Mouse (Mus musculus) skeletal muscle tissue, adult 2 months (tissue): Measurements from ENCODE around the gene Zranb1.

ENCODE experiments used
- DNase-seq: peaks from one replicate; pipeline ENCODE4 v3.0.0-alpha.2; 2012; ENCODE audit warnings: low read depth, low spot score

Gene Zranb1

DNA sequence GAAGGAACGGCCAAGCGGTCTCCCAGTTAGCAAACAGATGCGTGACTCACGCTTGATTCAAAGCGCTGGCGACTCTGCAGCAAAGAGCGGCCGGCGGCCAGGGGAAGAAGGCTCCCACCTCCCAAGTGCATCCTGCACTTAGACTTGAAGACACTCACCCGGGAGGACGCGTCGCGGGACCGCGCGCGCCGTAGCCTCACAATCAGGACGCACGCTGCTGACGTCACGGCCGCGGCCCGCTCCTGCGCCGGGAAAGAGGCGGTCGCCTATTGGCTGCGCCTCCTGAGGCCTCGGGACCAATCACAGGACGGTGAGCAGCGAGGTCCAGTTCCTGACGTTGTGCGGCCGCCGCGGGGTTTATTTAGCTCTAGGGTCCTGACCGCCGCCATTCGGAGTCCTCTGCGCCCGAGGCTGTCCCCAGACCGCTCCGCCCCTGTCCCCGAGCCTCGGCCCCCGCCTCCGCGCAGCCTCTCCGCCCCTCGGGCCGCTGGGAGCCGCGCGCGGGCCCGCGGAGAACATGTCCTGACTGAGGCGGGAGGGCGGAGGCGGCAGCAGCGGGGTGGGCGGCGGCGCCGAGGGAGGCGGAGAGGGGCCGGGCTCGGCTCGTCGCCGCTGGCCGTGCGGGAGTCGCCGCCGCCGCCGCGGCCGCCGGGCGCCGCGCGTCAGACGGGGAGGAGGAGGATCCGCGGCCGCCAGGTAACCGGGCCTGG is at the start of gene Zranb1:
Gene Zranb1, plus strand, starts transcription at position 293 of the 710 bp plus-strand sequence.
- DNase-seq, result peak; percentile 98

DNA sequence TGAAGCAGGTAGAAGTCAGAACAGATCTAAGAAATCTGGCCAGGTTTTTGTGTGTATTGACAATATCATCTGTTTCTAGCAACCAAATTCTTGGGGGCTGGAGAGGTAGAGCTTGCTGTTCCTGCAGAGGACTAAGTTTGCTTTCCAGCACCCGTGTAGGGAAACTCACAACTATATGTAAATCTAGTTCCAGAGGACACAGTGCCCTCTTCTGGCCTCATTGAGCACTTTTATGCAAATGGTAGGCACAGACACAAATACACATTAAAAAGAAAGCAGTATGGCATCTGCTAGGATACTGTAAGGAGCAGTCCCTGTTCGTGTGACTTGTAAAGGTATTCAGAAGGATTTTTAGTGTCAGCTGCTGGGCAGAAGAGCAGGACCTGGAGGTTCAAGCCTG is 48.6 kb upstream of the Zranb1 start:
- no peak for DNase-seq

DNA sequence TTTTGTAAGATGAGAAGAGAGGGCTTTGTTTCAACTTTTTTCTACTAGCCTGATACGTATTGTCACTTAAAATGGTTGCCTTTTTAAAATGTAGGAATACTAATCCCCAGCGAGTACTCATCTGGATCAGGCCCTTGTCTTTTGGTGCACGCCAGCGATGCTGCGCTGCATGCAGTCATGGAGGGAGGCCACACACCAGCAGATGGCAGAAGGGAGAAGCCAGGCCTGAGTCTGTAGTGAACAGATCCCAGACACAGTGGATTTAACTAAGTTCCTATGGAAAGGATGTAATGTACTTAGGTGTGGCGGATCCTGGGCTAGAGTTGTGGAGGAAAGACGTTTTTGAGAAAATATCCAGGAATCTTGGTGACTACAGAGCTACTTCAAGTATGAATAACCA is 46.9 kb upstream of the Zranb1 start:
- DNase-seq, result no peak

DNA sequence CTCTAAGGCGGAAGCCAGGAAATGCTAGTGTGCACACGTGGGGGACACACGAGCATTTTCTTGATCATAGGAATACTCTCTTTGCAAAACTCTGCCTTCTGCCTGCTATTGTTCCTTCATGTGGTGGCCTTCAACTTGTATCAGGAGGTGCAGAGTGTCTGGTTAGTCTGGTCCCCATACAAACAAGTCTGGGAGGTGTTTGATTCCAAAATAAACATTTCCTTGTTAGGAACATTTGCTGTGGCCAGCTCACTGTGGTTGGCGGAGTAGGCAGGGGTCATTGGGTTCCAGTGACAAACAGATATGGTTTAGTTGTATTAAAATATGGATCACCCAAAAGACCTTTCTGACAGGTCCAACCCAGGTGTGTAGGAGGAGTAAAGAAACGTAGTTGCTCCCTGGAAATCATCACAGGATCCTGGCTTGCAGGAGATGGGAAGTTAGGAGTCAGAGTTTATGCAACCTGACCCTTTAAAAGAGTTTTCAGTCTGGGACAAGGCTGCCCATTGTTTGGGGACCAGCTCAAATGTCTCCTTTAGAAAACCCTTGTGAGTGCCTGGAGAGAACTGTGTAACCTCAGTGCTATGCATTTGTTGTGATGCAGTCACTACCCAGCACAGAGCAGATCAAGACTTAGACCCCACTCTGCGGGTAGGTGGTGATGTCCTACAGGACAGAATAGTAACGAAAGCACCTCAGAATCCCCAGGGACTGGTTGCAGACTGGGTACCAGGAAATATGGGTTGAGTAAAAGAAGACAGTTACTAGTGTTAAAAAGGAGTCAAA is 43.7 kb upstream of the Zranb1 start:
- no peak for DNase-seq

DNA sequence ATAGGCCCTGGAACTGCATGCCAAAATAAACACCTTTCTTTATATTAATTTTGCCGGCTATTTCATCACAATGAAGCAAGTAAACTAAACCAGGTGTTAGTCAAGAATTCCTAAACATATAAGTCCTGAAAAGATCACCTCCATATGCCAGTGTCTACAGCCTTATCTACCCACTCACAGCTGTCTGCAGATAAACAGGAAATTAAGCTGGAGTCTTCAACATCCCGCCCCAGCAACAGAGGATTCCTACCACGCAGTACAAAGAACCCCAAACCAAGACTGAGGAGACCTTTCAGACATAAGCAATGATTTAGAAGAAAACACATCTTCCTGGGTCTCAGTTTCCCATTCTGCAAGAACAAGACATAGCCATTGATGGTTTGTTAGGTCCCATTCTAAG is 42.9 kb upstream of the Zranb1 start:
- no peak for DNase-seq

DNA sequence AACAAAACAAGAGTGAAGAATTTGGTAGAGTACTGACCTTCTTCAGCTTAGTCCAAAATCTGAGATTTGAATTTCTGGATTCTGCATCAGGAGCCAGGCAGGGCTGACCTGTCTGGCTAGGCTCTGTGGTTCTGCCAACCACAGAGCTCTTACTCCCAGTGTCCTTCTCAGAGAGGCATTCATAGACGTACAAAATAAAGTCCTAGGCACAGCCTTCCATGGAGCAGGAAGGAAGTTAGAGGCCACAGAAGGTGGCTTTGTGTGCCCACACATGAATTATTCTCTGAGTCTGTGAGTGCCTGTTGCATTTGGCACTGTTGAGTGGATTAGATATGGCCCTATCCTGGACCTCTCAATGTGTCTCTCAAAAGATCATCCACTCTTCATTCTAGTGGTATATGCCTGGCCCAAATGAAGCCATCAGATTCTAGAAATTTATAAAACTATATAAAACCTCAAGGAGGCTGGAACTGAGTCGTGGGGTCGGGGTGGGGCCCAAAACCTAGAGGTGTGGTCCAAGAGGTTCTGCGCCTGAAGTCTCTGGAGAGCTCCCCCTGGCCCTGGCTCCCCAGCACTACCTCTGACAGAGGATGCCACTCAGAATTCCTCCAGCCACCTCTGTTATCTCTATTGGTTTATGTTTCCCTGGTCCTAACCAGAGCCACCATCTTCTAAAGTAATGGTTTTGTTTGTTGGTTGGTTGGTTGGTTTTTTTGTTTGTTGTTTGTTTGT is 42.3 kb upstream of the Zranb1 start:
- DNase-seq, result no peak

DNA sequence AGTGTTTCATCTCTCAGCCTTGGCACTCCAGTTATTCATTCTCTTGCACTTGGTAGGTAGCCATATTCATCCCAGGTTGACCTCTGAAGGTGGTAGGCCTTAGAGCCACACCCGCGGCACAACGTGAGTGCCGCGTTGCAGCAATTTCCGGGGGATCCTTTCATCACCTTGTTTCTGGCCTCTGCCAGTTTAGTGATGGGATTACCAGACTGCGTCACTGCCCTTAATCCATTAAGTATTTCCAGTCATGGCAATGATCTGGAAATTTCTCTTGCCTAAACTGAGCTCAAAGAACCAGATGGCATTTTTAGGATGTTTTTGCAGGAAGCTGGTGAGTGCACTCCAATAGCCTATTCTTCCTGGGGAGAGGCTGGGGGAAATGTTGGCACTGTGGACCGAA is 41.3 kb upstream of the Zranb1 start:
- DNase-seq, result no peak

DNA sequence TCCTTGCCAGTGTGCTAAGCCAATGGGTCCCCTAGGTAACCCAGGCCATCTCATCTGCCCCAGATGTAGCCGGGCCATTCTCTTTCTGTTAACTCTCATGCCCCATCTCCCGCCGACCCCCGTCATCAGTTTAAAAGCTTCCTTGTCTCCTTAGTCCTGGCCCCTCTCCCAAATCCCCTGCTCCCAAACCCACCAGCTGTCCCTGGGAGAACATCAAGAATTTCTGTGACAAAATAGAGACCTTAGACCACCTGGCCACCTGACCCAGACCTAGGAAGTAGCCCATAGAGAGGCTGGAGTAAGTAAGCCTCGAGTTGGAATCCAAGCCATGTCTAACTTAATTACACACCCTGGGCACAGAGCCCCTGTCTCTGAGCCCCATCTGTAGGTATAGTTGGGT is 40.7 kb upstream of the Zranb1 start:
- no peak for DNase-seq

DNA sequence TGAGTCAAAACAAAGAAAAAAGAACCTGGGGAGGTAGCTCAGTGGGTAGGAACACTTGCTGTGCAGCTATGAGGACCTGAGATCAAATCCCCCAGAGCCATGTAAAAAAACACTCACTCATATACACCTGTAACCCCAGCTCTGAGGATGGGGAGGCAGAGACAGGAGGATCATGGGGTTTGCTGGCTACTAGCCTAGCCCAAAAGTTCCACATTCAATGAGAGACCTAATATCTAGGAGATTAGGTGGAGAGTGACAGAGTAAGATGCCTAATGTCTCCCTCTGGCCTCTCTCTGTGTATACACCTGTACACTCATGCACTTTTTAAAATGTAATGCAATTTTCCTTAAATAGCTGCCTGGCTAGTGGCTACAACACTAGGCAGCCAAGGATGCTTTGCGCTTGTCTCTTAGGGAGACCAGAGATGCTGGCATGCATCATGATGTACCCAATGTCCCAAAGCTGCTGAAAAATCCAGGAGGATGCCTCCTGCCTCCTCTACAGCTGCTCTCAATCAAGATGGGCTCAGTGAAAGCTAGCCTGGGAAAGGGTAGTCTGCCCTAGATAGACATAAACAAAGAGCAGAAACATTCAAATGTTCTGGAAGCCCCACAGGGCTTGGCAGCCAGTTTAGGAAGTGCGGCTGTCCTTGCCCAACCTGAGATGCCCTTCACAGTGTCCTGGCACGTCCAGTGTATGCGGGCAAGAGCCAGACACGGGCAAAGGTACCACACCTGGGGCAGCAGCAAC is 39.2 kb upstream of the Zranb1 start:
- DNase-seq, result no peak

DNA sequence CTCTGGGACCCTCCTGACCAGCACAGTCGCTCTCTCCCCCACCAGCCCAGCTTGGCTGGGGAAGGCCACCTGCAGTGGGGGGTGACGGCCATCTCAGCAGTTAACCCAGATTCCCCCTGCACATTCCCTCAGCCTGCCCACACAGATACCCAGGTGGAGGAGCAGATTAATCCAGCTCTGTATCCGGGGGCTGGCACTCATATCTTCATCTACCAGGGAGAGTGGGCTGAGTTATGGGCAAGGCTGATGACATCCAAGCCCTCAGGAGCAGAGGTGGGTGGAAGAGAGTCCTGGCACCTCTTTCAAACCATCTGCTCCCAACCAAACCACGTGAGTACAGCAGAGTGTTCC is 38.7 kb upstream of the Zranb1 start:
- no peak for DNase-seq

DNA sequence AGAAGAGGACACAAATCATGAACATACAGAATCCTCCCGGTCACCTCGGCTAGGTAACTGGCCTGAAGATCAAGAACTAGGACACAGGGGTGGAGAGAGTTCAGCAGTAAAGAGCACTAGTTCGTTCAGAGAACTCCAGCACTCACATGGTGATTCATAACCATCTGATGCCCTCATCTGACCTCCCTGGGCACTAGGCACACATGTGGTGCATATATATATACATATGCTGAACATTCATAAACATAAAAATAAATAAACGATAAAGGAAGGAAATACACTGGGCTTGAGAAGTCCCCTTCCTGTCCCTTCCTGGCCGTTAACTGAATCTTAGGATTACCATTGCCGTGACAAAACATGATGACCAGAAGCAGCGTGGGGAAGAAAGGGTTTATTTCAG is 38.1 kb upstream of the Zranb1 start:
- DNase-seq, result no peak

DNA sequence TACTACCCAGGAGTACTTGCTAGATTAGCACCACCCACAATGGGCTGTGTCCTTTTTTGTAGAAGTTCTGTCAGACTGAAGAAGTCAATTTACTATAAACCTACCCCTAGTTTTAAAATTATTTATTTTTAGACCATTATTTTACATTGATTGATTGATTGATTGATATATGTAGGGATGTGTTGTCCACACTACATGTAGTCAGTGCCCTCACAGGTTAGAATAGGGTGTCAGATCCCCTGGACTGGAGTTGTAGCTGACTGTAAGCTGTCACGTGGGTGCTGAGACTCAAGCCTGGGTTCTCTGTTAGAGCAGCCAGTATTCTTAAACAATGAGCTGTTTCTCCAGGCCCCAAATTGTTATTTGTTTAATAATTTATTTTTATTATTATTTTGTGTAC is 37.6 kb upstream of the Zranb1 start:
- DNase-seq, result no peak

DNA sequence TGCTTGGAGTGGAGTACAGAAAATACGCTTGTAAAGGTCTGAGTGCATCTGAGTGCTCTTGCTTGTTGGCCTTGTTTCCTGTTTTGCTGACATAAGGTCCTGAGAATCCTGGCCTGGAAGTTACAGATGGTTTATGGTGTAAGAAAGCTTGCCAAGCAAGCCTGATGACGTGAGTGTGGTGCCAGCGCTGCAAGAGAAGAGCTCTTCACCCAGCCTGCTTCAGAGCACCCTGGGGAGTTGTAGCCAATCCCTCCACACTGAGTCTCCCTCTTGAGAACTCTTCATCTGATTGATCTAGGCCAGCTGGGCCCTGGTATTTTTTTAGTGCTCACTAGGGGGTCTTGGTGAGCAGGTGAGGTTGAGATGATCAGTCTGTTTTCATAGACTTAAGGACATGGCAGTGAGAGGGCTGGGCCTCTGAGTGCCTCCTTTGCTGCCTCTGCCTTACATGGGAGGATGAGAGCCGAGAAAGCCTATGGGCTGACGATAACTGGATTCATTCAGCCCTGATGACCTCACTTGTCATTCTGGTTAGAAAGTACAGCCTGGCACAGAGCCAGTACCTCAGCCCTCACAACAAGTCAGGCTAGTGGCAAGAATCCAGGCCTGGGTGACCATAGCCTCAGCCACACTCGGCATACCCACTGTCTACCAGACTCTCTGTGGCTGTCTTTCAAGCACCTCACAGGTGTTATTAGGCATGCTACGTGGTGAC is 35.9 kb upstream of the Zranb1 start:
- peak; percentile 79 for DNase-seq

DNA sequence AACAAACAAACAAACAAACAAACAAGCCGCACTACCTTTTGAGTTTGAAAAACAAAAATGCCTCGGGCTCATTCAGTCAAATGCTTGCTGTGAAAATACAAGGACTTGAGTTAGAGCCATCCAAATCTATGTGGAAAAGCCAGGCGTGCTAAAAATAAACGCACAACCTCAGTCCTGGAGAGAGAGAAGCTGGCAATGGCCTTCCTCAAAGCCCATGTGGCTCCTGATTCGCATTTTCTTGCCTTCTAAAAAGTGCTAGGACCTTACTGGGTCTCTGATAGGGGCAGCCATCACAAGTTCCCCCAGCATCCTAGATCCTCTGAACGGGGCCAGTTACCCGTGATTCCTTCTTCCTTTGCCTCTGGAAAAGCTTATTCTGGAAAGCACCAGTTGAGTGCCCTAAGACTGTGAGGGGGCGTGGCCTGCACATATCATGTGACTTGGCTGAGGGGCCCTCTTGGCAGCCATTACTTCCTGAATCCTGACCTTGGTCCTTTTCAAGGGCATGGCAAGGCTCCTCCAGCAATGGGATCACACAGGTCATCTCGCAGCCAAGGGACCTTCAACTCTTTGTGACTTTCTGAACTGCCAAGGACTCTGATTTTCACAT is 34.6 kb upstream of the Zranb1 start:
- DNase-seq, result no peak

DNA sequence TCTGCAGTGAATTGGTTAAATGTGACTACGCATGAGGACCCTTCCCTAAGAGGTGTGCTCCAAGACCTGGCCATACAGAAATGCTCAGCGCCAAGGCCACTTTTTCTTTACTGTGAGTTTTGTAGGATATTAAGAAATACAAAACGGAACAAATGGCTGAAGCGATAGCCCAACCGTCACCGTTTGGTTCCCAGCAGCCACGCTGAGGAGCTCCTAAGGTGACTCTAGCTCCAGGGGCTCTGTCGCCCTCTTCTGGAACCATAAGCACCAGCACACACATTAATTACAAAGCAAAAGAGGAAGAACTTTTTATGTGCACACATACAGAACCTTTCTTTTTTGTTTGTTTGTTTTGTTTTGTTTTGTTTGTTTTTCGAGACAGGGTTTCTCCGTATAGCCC is 33.7 kb upstream of the Zranb1 start:
- DNase-seq, result no peak

DNA sequence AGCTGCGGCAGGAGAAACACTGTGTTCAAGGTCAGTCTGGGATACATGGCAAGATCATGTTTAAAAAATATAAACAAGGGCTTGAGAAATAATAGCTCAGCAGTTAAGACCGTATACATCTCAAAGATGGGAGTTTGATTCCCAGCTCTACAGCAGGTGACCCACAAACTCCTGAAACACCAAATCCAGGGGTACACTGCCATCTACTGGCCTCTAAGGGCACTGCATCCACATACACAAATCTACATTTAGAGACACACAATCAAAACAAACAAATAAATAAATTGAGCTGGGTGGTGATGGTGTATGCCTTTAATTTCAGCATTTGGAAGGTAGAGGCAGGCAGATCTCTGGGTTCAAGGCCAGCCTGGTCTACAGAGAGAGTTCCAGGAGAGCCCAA is 32.7 kb upstream of the Zranb1 start:
- no peak for DNase-seq

DNA sequence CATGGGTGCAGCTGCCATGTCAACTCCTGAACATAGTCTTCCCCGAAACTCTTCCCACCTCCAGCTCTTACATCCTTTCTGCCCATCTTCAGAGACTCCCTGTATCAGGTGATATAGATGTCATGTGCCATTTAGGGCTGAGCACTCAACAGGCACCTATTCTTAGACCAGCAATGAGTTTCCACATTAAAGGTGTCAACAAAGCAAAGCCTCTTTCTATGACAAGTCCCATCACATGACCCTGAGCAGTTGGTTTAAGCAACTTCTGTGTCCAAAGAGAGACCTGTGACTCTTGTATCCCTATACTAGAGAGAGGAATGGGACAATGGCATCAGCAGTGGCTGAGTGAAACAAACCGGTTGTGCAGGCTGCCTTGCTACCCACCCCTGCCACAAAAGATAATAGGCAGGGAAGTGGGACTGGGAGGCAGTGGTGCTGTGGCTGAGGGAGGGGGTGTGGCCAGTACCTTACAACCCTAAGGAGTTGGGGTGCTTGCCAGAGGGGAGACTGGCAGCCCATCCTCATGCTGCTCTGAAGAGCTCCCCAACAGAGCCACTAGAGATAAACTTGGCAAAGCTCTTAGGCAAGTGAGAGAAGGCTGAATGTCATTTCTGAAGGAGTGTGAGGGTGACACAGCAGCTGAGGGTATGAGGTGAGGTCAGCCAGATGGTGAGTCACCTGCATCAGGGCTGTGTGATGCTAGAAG is 30.0 kb upstream of the Zranb1 start:
- no peak for DNase-seq

DNA sequence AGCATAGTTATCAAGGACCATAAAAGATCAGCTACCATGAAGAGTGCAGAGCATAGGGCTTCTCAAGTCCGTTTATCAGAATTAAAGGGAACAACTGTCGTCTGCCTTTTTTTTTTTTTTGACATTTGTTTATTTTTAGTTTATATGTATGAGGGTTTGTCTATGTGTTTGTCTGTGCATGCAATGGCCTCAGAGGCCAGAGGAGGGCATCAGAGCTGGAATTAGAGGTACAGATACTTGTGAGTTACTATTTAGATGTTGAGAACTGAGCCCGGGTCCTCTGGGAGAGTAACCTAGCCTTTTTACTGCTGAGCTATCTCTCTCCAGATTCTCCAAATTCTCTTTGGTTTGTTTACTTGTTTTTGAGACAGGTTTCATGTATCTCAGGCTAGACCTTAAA is 27.1 kb upstream of the Zranb1 start:
- no peak for DNase-seq

DNA sequence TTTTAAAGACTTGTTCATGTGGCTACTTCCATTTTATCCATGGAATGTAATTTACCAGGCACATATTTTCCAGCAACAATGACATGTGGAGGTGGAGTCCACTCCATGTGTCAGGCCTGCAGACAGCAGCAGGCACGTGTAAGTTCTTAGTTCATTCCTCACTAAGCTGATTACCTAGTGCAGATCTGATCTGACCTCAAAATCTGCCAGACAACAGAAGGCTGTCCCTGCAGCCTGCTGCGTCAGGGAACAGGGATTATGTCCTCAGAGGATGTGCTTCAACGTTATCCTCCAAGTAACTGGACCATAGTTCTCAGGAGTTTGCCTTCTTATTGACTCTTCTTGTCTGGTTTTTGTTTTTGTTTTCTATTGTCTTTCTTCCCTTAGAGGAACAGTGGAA is 9.0 kb upstream of the Zranb1 start:
- DNase-seq, result no peak

DNA sequence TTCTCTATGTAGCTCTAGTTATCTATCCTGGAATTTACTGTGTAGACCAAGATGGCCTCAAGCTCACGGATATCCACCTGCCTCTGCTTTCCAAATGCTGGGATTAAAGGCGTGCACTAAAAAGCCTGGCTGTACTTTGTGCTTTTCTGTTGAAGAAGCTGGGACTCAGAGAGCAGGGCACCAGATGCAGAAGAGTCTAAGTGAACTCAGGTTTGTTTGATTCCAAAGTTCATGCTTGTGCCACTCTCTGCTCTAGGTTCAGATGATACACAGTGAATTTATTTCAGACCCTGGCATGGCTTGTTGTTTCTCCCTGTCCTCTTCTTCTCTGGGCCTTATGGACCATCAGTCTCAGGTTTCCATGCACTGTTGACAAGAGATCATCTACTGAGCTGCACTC is 5.7 kb upstream of the Zranb1 start:
- no peak for DNase-seq
